Mouse (Mus musculus): ENCODE measurements at regions not wholly inside any gene's neighbourhood (a gene's known extent, or its start where the extent isn't known, plus 50 kb on each side); places are given as distances from the start of the nearest gene placed in this dataset.

GRCm38 (mm10) chr2:133883682-133884081, 331.7 kb downstream of the Bmp2 start:
- no peak overlapping the region for H3K27ac ChIP-seq
- no peaks in the 10 kb centered on the region for H3K27me3 ChIP-seq (ENCODE audit: insufficient read depth, low read length)
- H3K4me1 ChIP-seq (ENCODE audit: insufficient read depth, low read length), result no peaks in the 10 kb centered on the region
- no peak for TF ChIP-seq CTCF (IDR thresholded peaks at IDR 0.05; ENCODE audit: low read depth)
- H3K4me2 ChIP-seq (ENCODE audit: low read depth, low read length), result no peak overlapping the region
- H3K36me3 ChIP-seq (ENCODE audit: insufficient read depth, low read length), result no peaks in the 10 kb centered on the region
- no peaks in the 10 kb centered on the region for H3K9me3 ChIP-seq (ENCODE audit: low read length)
- DNase-seq (ENCODE audit: low spot score) (no peak), ATAC-seq (no peak)
- H3K4me3 ChIP-seq (ENCODE audit: low read length), result no peak overlapping the region
- no peak overlapping the region for H3K9ac ChIP-seq (replicated peaks; ENCODE audit: low read length)

- H3K36me3 ChIP-seq (ENCODE audit: insufficient read depth, low read length), result no peaks in the 10 kb centered on the region
- H3K9me3 ChIP-seq (ENCODE audit: low read length), result no peaks in the 10 kb centered on the region
- no peaks in the 10 kb centered on the region for H3K27me3 ChIP-seq (ENCODE audit: insufficient read depth, low read length)
- DNase-seq (ENCODE audit: low spot score) (no peak), ATAC-seq (no peak)
- H3K9ac ChIP-seq (replicated peaks; ENCODE audit: low read length), result no peak overlapping the region
- no peak overlapping the region for H3K4me2 ChIP-seq (ENCODE audit: low read depth, low read length)
- no peak overlapping the region for H3K27ac ChIP-seq
- no peak for TF ChIP-seq CTCF (IDR thresholded peaks at IDR 0.05; ENCODE audit: low read depth)
- H3K4me1 ChIP-seq (ENCODE audit: insufficient read depth, low read length), result no peaks in the 10 kb centered on the region
- no peak overlapping the region for H3K4me3 ChIP-seq (ENCODE audit: low read length)
- WGBS, result 77% methylated on average over 6 of the region's 6 CpGs
Measured at GRCm38 (mm10) chr2:133906269-133906668, 354.3 kb downstream of the Bmp2 start.

Data from hindbrain, postnatal 0 days (tissue).